Mouse (Mus musculus): Measurements from ENCODE around the gene A030005K14Rik.

A030005K14Rik gene

DNA sequence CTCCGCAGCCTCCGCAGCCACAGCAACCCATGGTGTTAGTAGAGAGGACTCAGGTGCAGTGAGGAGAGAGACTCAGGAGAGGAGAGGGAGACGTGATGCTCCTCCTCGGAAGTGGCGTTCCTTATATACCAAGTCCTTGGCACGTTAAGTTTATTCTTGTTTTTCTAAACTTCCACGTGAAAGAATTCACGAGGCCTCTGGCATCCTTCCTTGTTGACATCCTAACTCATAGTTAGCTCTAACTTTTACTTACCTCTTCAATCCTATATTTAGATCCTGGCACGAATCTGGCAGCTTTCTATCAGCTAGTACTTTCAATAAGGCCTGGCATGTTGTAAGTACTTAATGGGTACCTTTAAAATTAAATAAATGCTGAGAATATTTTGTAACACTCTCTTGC lies at the start of gene A030005K14Rik:
A030005K14Rik (minus strand) TSS at position 101 of the 400 bp plus-strand sequence.
- in situ Hi-C loops (cut with MboI; ENCODE audit: unreplicated experiment in 2 of 2), result loop anchor here in 1 of 2 experiments (25.0 kb wide), 1 partner anchor 1747 kb away; no protein-coding TSS in a partner anchor

DNA sequence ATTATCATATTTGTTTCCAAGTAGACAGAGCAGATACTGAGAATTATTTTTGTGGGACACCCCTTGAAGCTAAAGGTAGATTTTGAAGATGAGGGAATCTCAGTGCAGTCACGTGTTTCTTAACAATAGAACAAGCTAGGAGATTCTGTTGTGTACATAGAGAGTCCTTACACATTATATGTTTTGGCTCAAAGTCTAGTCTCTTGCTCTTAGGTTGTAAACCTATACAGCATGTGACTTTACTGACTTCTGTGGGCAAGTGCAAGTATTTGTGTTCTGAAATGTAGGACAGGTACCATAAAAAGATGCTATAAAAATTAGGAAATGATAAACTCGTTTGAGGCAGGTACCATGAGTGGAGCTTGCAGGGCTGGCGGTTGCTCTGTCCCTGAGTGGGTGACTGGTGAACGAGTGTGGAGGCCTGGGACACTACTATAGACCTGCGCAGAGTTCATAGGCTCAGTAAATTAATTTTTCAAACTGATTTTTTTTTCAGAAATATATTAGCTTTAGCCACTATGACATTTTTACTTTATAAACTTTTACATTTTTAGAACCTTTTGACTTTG lies 48.3 kb upstream of the A030005K14Rik start:
- in situ Hi-C loops (cut with MboI; ENCODE audit: unreplicated experiment in 2 of 2), result no loop called here

DNA sequence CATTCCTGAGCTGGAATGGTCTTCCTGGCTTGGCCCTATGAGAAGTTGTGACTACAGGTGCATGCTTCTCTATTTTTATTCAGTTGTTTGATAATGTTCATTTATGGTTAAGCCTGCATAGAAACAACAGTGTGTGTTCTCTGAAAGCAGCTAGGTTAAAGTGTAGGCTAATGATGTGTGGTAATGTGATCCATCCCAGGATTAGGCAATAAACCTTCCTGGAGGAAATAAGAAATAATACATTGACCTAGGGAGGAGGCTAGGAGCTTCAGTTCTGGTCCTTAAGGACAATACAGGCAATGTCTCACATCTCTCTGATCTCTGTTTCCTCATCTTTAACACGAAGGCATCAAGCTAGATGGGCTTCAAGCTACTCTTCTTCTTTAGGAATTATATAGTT lies 46.3 kb upstream of the A030005K14Rik start:
- in situ Hi-C loops (cut with MboI; ENCODE audit: unreplicated experiment in 2 of 2), result no loop called here

DNA sequence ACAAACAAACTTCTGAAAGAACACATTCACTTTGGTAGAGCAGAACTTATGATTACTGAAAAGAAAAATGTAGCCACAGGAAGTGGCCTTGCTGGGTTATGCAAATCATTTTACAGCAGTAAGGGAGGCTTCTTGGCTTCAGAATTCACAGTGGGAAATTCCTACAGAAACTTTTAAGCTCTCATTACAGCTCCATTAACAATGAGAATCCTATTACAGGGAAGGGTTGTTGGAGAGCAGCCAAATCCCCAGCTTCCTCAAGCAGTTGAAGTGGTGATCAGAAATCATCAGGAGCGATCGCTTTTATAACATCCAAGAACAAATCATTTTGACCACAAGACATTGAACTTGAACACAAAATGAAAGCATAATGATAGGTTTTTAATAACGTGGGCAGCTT lies 42.7 kb upstream of the A030005K14Rik start:
- in situ Hi-C loops (cut with MboI; ENCODE audit: unreplicated experiment in 2 of 2), result no loop called here

DNA sequence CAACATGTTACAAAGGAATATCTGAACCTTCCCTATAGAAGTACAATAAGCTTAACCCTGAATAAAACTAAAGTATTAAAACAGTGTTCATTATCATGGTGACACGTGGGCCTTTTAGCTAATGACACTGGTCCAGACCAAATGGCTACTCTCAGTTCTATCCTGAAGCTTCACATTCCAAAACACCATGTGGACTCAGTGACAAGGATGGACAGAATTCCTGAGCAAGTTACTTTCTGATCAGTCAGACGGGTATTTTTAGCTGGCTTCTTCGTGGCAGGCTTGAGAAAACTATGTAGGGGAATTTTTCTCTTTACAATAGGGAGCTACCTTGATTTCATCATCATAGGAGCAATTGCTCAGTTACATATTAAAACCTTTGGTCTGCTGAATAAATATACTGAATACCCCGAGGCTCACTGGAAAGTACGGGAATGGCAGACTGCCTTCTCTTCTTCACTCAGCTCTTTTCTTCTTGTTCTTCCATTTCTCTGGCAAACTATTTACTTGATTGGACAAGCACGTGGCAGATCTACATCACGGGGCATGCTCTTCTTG lies 40.5 kb upstream of the A030005K14Rik start:
- in situ Hi-C loops (cut with MboI; ENCODE audit: unreplicated experiment in 2 of 2), result no loop called here

DNA sequence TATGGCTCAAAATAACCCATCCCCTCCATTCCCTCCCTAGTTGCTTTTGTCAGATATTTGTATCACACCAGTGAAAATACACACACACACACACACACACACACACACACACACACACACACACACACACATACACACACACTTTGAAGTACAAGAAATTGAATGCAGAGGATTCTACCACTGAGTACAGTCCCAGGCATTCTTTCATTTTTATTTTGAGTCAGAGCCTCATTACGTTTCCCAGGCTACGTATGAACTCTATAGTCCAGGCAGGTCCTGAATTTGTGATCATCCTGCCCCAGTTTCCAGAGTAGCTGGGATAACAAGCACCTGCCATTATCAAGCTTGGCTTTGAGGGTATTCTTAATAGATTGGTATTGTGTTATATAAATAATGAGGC lies 40.0 kb upstream of the A030005K14Rik start:
- in situ Hi-C loops (cut with MboI; ENCODE audit: unreplicated experiment in 2 of 2), result no loop called here

DNA sequence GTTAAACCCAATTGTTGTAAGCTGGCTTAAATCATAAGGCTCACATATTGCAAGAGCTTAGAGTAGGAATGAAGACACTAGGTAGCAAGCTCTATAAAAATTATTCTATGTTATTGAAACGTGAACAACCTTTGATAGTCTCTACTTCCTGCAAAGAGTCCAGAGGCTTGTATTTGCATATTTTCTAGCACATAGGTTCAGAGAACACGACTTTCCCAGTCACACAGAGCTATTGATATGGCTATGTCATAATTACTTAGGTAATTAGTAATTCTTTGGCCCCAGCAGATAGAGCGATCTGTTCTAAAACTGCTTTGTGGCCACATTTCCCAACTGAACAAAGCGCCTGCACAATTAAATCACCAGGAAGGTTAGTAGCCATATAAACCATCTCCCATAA lies 37.8 kb upstream of the A030005K14Rik start:
- in situ Hi-C loops (cut with MboI; ENCODE audit: unreplicated experiment in 2 of 2), result no loop called here

DNA sequence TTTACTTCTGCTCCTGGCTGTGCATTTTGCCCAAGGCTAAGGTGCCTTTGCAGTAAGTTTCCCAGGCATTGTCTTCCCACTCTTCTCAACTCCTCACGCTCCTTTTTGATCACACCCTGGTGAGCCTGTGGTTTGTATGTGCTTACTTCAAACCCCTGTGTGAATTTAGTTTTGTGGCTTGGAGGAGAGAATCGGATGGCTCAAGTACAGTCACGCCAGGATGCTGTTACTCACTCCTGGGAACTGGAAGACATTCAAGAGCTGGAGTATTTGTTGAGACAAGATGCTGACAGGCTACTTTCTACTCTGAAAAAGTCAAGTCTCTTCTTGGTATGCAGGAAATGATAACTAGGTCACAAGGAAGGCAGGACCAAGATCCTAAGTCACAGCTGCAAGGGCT lies 32.1 kb upstream of the A030005K14Rik start:
- in situ Hi-C loops (cut with MboI; ENCODE audit: unreplicated experiment in 2 of 2), result no loop called here

DNA sequence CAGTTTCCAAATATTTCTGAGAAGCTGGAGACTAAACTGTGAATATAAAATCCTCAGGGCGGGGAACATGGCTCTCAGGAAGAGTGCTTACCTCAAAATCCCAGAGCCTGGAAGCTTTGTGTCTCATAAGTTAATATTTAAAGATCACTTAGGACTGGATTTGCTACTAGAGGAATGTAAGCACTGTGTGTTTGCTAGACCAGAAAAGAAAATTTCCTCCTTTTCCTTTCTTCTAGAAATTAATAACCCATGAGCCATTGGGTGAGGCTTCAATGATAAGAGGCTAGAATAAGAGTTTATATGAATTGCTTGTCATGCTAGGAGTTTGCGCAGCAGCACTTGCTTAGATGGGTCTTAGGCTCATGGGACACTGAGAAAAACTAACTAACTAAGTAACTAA lies 25.6 kb upstream of the A030005K14Rik start:
- in situ Hi-C loops (cut with MboI; ENCODE audit: unreplicated experiment in 2 of 2), result loop anchor here in 1 of 2 experiments (10.0 kb wide), 1 partner anchor 300 kb away; no protein-coding TSS in a partner anchor

DNA sequence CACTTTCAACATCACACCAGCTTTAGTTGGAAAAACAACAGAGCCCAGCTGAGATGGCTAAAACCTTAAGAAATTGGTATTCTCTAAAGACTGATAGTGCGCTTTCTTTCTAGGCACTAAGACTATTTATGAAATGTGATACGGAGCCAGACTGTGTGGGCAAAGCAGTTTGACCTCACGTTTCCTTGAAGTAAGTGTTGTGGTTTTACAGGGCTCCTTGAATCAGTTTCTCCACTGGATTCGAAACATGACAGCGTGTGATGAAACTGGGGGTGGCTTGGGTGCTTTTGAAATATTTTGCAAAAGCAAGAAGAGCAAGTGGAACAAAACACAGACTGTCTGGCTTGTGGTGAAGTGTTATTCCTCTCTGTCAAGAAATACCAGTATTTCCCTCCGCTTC lies 17.8 kb upstream of the A030005K14Rik start:
- in situ Hi-C loops (cut with MboI; ENCODE audit: unreplicated experiment in 2 of 2), result loop anchor here (10.0 kb wide), 1 partner anchor 522 kb away; no protein-coding TSS in a partner anchor

DNA sequence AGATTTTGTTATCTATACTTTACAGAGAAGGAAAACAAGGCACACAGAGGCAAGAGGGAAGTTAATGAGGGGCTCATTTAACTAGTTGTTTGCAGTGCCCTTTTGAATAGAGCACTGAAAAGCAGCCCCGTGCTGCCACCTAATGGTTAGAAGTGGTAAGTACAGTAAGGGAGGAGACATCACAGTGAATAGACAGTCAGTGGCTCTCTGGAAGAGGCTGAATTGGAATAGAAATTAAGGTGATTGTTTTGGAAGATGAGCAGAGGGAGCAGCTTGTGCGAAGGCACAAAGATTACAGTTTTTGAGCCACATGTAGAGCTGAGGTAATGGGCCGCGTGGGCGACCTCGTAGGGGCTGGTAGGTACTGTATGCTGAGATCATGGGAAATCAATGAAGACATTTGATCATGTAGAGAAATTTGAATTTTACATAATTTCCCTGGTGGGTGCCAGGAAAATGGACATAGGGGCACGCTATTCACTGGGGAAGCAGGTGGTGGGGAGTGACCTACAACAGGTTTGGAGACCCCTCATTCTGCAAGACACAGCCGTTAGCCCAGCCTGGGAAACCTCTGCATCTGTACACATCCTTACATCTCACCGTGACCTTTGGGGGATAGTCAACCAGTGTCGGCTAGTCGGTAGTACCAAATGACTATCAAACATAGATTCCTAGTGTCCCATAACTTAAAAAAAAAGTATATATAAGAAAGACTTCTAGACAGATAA lies 17.2 kb upstream of the A030005K14Rik start:
- in situ Hi-C loops (cut with MboI; ENCODE audit: unreplicated experiment in 2 of 2), result loop anchor here (10.0 kb wide), 1 partner anchor 522 kb away; no protein-coding TSS in a partner anchor

DNA sequence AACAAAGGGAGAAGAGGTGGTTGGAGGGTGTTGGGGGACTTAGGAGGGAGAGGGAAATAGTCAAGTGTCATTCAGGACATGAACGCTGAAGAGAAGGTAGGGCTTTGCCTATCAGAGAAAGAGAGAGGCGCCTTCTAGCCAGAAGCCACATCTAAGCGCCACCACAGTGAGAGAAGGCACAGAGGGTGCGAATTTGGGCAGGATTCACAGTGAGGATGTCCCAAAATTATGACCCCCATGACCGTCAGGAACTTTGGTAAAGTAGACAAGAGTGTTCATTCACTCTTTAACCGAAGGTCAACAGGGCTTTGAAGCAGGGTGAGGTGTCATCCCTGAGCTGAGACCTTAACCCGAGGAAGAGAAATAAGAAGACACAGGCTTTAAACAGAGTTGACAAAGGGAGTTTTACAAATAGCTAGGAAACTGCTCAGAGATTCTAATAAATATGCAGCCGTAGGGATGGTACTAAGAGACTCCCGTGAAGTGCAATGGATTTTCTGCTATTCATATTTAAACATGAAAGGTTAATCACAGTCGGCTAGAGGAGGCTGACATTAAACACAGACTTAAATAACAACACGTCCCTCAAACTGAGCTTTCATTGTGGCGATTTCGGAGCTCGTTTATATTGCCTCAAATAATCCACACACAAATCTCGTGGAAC lies 16.5 kb upstream of the A030005K14Rik start:
- in situ Hi-C loops (cut with MboI; ENCODE audit: unreplicated experiment in 2 of 2), result loop anchor here (10.0 kb wide), 1 partner anchor 521 kb away; no protein-coding TSS in a partner anchor

DNA sequence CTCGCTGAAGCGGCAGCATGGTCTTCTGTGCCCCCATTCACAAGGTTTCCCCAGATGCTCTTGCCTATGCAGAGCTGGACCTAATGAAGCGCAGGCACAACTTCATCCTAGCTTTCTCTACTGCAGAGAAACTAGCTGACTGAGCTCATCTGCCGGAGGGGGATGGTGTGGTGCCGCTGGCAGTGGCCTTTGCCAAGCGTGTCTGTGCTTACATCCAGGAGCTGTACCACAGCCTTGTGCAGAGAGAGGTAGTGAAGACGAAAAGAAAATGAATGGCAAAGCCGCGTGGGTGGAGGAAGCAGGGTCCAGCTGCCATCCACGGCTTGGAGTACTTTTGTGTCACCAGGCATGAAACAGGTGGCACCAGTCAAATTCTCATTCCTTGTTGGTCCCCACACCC lies 8.0 kb upstream of the A030005K14Rik start:
- in situ Hi-C loops (cut with MboI; ENCODE audit: unreplicated experiment in 2 of 2), result loop anchor here in 1 of 2 experiments (25.0 kb wide), 1 partner anchor 1755 kb away; no protein-coding TSS in a partner anchor

DNA sequence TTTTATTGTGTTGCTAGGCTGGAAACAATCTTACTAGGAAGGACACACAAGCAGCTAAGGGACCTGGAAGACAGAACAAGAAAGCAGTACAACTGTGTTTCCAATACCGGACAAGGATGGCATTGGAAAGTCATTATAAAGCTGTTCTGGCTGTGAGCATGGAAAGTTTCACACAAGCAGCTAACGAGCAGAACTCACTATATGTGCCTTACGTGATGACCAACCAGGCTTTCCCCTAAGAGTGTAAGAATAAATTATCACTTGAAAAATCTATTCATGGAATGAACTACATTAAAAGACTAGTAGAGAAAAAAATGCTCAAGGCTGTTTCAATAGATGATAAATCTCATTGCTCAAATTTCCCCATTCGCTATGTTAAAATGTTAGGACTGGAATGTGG lies 7.4 kb upstream of the A030005K14Rik start:
- in situ Hi-C loops (cut with MboI; ENCODE audit: unreplicated experiment in 2 of 2), result loop anchor here in 1 of 2 experiments (25.0 kb wide), 1 partner anchor 1754 kb away; no protein-coding TSS in a partner anchor

DNA sequence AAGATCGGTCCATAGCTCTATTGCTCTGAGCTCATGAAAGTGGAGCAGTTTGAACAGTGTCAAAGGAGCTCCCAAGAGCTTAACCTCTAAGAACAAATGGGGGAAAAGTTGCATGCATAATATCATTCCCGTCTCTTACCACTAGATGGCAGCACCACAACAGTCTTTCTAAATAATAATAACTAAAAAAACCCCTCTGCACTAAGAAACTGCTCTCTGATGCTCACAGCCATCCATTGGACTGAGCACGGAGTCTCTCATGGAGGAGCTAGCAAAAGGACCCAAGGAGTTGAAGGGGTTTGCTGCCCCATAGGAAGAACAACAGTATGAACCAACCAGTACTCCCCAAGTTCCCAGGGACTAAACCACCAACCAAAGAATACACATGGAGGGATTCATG lies 5.7 kb upstream of the A030005K14Rik start:
- in situ Hi-C loops (cut with MboI; ENCODE audit: unreplicated experiment in 2 of 2), result loop anchor here in 1 of 2 experiments (25.0 kb wide), 1 partner anchor 1753 kb away; no protein-coding TSS in a partner anchor

DNA sequence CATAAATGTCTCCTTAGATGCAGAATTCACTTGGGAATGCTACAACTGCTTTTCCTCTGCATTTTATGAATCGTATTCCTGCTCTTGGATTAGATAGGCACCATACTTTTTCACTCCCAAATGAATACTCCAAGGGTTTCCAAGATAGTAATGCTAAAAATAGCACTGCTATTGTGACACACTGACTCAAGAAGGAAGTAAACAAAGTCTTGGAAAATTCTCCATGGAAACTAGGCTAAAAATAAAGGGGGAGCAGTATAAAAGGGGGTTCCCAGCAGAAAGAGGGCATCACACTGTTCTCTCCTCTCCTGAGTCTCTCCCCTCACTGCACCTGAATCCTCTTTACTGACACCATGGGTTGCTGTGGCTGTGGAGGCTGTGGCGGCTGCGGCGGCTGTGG lies 1.5 kb upstream of the A030005K14Rik start, which contains the start of gene Krtap28-13:
Krtap28-13 (plus strand) TSS at position 288 of the 400 bp plus-strand sequence.
- in situ Hi-C loops (cut with MboI; ENCODE audit: unreplicated experiment in 2 of 2), result loop anchor here in 1 of 2 experiments (25.0 kb wide), 1 partner anchor 1748 kb away; no protein-coding TSS in a partner anchor

DNA sequence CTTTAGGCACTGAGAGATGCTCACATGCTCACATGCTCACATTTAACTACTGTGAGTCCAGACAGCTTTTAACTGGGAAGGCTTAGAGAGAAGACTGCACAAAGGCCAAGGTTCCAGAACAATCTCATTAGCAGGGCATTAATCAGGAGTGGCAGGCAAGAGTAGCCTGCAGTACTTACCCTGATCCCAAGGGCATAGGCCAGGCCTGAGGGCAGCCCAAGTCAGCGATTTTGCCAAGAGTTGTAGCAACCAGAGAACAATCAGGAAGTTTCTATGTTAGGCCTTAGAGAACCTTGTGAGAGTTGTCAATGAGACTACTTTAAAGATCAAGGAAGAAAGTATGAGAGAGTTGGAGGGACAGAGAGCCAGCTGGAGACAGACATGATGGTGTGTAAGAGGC lies 697 bp downstream of the A030005K14Rik start:
- in situ Hi-C loops (cut with MboI; ENCODE audit: unreplicated experiment in 2 of 2), result loop anchor here in 1 of 2 experiments (25.0 kb wide), 1 partner anchor 1746 kb away; no protein-coding TSS in a partner anchor

DNA sequence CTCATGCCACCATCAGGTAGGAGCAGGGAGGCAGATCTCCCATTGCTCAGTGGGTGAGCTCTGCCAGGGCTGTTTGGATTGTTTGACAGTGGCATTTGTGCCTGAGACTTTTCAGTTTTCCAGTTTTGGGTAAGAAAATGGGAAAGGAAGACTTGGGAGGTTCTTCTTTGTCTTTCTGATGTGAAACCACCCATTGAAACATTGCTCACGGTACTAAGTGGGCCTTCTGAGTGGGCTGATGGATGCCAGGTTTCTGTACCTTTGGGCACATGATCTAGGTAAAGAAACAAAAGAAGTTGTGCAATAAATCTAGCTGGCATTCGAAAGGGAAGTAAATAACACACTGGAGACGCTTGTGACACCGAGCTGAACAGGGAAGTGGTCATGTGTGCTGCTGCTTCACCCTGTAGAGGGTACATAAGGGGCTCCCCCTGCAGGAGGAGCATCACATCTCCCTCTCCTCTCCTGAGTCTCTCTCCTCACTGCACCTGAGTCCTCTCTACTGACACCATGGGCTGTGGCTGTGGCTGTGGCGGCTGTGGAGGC lies 14.2 kb downstream of the A030005K14Rik start, which contains the start of gene Gm47969:
Gm47969 (plus strand) TSS at position 51 of the 546 bp plus-strand sequence.
- in situ Hi-C loops (cut with MboI; ENCODE audit: unreplicated experiment in 2 of 2), result no loop called here

DNA sequence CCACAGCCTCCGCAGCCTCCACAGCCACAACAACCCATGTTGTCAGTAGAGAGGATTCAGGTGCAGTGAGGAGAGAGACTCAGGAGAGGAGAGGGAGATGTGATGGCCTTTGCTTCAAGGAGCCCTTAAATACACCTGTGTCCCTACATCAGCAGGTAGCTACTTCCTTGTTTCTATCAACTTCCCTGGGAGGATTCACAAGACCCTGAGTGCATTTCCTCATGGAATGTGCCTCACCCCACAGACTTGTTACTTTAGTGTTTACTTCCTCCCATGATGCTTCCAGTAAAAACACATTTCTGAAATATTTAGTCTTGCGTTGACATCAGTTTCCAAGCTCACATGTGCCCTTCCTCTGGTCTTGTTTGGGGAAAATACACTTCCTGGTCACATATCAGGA lies 16.8 kb downstream of the A030005K14Rik start, which contains the start of gene Krtap28-10:
Krtap28-10 (minus strand) TSS at position 101 of the 400 bp plus-strand sequence.
- in situ Hi-C loops (cut with MboI; ENCODE audit: unreplicated experiment in 2 of 2), result no loop called here

DNA sequence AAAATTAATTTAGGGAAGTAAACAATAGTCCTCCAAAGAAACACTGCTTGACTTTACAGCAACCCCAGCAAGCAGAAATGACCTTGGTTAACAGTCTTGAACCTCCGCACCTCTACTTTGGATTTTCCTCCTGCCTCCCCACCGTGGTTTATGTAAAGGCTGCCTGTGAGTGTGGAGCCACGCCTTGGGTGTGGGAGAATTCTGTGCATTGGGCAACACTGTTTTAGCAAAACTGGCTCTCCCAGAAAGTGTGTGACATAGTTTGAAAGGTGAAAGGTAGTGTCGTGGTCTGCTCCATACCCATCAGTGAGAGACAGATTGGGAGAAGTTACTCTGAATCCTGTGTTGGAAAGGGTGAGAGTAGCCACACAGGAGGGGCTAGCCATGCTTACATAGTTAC lies 20.1 kb downstream of the A030005K14Rik start:
- in situ Hi-C loops (cut with MboI; ENCODE audit: unreplicated experiment in 2 of 2), result no loop called here

Measured in v-Abl transformed pro-B cells (cell line).